Mouse (Mus musculus): ENCODE measurements around the gene Pphln1. TPM values are rescaled to one million over a fixed set of nuclear protein-coding genes. Genes with fewer than 3 reads are reported as not detected.

Pphln1 gene
- total RNA-seq, 1 experiment = 34.9 TPM

GRCm38 (mm10) chr15:93474277-93474676 lies 76.1 kb downstream of the Pphln1 start:
- DNase-seq (ENCODE audit: low read depth, low spot score) = no peak

GRCm38 (mm10) chr15:93475688-93476087 lies 77.5 kb downstream of the Pphln1 start:
- in situ Hi-C loops (cut with MboI; ENCODE audit: low sequenced_read_pairs in 2 of 2, unreplicated experiment in 2 of 2) = no loop called here
- H3K27ac ChIP-seq (ENCODE audit: insufficient read depth, low read depth, low read length, poor library complexity, severe bottlenecking) = no peak overlapping the region
- no peak overlapping the region for H3K4me3 ChIP-seq (ENCODE audit: insufficient read depth in 1 of 2, low read depth in 1 of 2, low read length in 2 of 2, poor library complexity in 1 of 2, severe bottlenecking in 1 of 2)
- H3K4me1 ChIP-seq (ENCODE audit: control insufficient read depth in 2 of 2, insufficient read depth in 2 of 2, low read length in 2 of 2, poor library complexity in 1 of 2) = no peaks in the 10 kb centered on the region
- no peak overlapping the region for H3K9ac ChIP-seq (ENCODE audit: insufficient read depth, low read depth, low read length, poor library complexity, severe bottlenecking)
- DNase-seq (ENCODE audit: low read depth, low spot score) = no peak
- peaks cover 2% of the 10 kb centered on the region; the same call in 1 of the 2 replicates for H3K36me3 ChIP-seq (ENCODE audit: control insufficient read depth, insufficient read depth, low read length, poor library complexity, severe bottlenecking)
- TF ChIP-seq ZC3H11A (IDR thresholded peaks at IDR 0.05; ENCODE audit: borderline replicate concordance, low read depth, low read length) = no peak
- no peak for TF ChIP-seq ZNF384 (IDR thresholded peaks at IDR 0.05; ENCODE audit: low read depth, low read length)
- TF ChIP-seq MAFK (IDR thresholded peaks at IDR 0.05; ENCODE audit: insufficient read depth, low read depth, low read length) = no peak
- no peak for TF ChIP-seq HCFC1 (IDR thresholded peaks at IDR 0.05; ENCODE audit: borderline replicate concordance, insufficient read depth, low read length)
- TF ChIP-seq CHD2 (IDR thresholded peaks at IDR 0.05; ENCODE audit: low read depth, low read length) = no peak
- H3K9me3 ChIP-seq (ENCODE audit: control insufficient read depth, insufficient read depth, low read depth, low read length) = no peaks in the 10 kb centered on the region

More at GRCm38 (mm10) chr15:93474277-93474676, 76.1 kb downstream of the Pphln1 start:
- no peak overlapping the region for H3K27ac ChIP-seq (ENCODE audit: insufficient read depth, low read depth, low read length, poor library complexity, severe bottlenecking)
- H3K4me1 ChIP-seq (ENCODE audit: control insufficient read depth in 2 of 2, insufficient read depth in 2 of 2, low read length in 2 of 2, poor library complexity in 1 of 2) = no peaks in the 10 kb centered on the region
- in situ Hi-C loops (cut with MboI; ENCODE audit: low sequenced_read_pairs in 2 of 2, unreplicated experiment in 2 of 2) = no loop called here
- peaks cover 2% of the 10 kb centered on the region; the same call in 1 of the 2 replicates for H3K36me3 ChIP-seq (ENCODE audit: control insufficient read depth, insufficient read depth, low read length, poor library complexity, severe bottlenecking)
- H3K9me3 ChIP-seq (ENCODE audit: control insufficient read depth, insufficient read depth, low read depth, low read length) = no peaks in the 10 kb centered on the region
- TF ChIP-seq MAFK (IDR thresholded peaks at IDR 0.05; ENCODE audit: insufficient read depth, low read depth, low read length) (no peak), HCFC1 (IDR thresholded peaks at IDR 0.05; ENCODE audit: borderline replicate concordance, insufficient read depth, low read length) (no peak), ZC3H11A (IDR thresholded peaks at IDR 0.05; ENCODE audit: borderline replicate concordance, low read depth, low read length) (no peak), CHD2 (IDR thresholded peaks at IDR 0.05; ENCODE audit: low read depth, low read length) (no peak), ZNF384 (IDR thresholded peaks at IDR 0.05; ENCODE audit: low read depth, low read length) (no peak)
- no peak overlapping the region for H3K9ac ChIP-seq (ENCODE audit: insufficient read depth, low read depth, low read length, poor library complexity, severe bottlenecking)
- no peak overlapping the region for H3K4me3 ChIP-seq (ENCODE audit: insufficient read depth in 1 of 2, low read depth in 1 of 2, low read length in 2 of 2, poor library complexity in 1 of 2, severe bottlenecking in 1 of 2)

GRCm38 (mm10) chr15:93477729-93478128 lies 79.6 kb downstream of the Pphln1 start:
- H3K27ac ChIP-seq (ENCODE audit: insufficient read depth, low read depth, low read length, poor library complexity, severe bottlenecking) = no peak overlapping the region
- no peak for DNase-seq (ENCODE audit: low read depth, low spot score)
- H3K4me1 ChIP-seq (ENCODE audit: control insufficient read depth in 2 of 2, insufficient read depth in 2 of 2, low read length in 2 of 2, poor library complexity in 1 of 2) = no peaks in the 10 kb centered on the region
- in situ Hi-C loops (cut with MboI; ENCODE audit: low sequenced_read_pairs in 2 of 2, unreplicated experiment in 2 of 2) = no loop called here
- no peaks in the 10 kb centered on the region for H3K9me3 ChIP-seq (ENCODE audit: control insufficient read depth, insufficient read depth, low read depth, low read length)
- no peak overlapping the region for H3K9ac ChIP-seq (ENCODE audit: insufficient read depth, low read depth, low read length, poor library complexity, severe bottlenecking)
- TF ChIP-seq CHD2 (IDR thresholded peaks at IDR 0.05; ENCODE audit: low read depth, low read length) = no peak
- no peak for TF ChIP-seq ZNF384 (IDR thresholded peaks at IDR 0.05; ENCODE audit: low read depth, low read length)
- no peak for TF ChIP-seq ZC3H11A (IDR thresholded peaks at IDR 0.05; ENCODE audit: borderline replicate concordance, low read depth, low read length)
- no peak for TF ChIP-seq MAFK (IDR thresholded peaks at IDR 0.05; ENCODE audit: insufficient read depth, low read depth, low read length)
- TF ChIP-seq HCFC1 (IDR thresholded peaks at IDR 0.05; ENCODE audit: borderline replicate concordance, insufficient read depth, low read length) = no peak
- H3K36me3 ChIP-seq (ENCODE audit: control insufficient read depth, insufficient read depth, low read length, poor library complexity, severe bottlenecking) = peaks cover 2% of the 10 kb centered on the region; the same call in 1 of the 2 replicates
- no peak overlapping the region for H3K4me3 ChIP-seq (ENCODE audit: insufficient read depth in 1 of 2, low read depth in 1 of 2, low read length in 2 of 2, poor library complexity in 1 of 2, severe bottlenecking in 1 of 2)

GRCm38 (mm10) chr15:93478676-93479075 lies 80.5 kb downstream of the Pphln1 start:
- in situ Hi-C loops (cut with MboI; ENCODE audit: low sequenced_read_pairs in 2 of 2, unreplicated experiment in 2 of 2) = no loop called here
- no peak for DNase-seq (ENCODE audit: low read depth, low spot score)
- Histone ChIP-seq H3K9me3 (ENCODE audit: control insufficient read depth, insufficient read depth, low read depth, low read length) (no peaks in the 10 kb centered on the region), H3K9ac (ENCODE audit: insufficient read depth, low read depth, low read length, poor library complexity, severe bottlenecking) (no peak overlapping the region), H3K36me3 (ENCODE audit: control insufficient read depth, insufficient read depth, low read length, poor library complexity, severe bottlenecking) (peaks cover 1% of the 10 kb centered on the region; the same call in 1 of the 2 replicates), H3K27ac (ENCODE audit: insufficient read depth, low read depth, low read length, poor library complexity, severe bottlenecking) (no peak overlapping the region), H3K4me1 (ENCODE audit: control insufficient read depth in 2 of 2, insufficient read depth in 2 of 2, low read length in 2 of 2, poor library complexity in 1 of 2) (no peaks in the 10 kb centered on the region), H3K4me3 (ENCODE audit: insufficient read depth in 1 of 2, low read depth in 1 of 2, low read length in 2 of 2, poor library complexity in 1 of 2, severe bottlenecking in 1 of 2) (no peak overlapping the region)
- no peak for TF ChIP-seq ZC3H11A (IDR thresholded peaks at IDR 0.05; ENCODE audit: borderline replicate concordance, low read depth, low read length)
- no peak for TF ChIP-seq CHD2 (IDR thresholded peaks at IDR 0.05; ENCODE audit: low read depth, low read length)
- no peak for TF ChIP-seq HCFC1 (IDR thresholded peaks at IDR 0.05; ENCODE audit: borderline replicate concordance, insufficient read depth, low read length)
- TF ChIP-seq ZNF384 (IDR thresholded peaks at IDR 0.05; ENCODE audit: low read depth, low read length) = no peak
- no peak for TF ChIP-seq MAFK (IDR thresholded peaks at IDR 0.05; ENCODE audit: insufficient read depth, low read depth, low read length)

GRCm38 (mm10) chr15:93479445-93479844 lies 81.3 kb downstream of the Pphln1 start:
- H3K27ac ChIP-seq (ENCODE audit: insufficient read depth, low read depth, low read length, poor library complexity, severe bottlenecking) = no peak overlapping the region
- in situ Hi-C loops (cut with MboI; ENCODE audit: low sequenced_read_pairs in 2 of 2, unreplicated experiment in 2 of 2) = no loop called here
- H3K9me3 ChIP-seq (ENCODE audit: control insufficient read depth, insufficient read depth, low read depth, low read length) = no peaks in the 10 kb centered on the region
- no peak for DNase-seq (ENCODE audit: low read depth, low spot score)
- no peak overlapping the region for H3K4me3 ChIP-seq (ENCODE audit: insufficient read depth in 1 of 2, low read depth in 1 of 2, low read length in 2 of 2, poor library complexity in 1 of 2, severe bottlenecking in 1 of 2)
- no peaks in the 10 kb centered on the region for H3K4me1 ChIP-seq (ENCODE audit: control insufficient read depth in 2 of 2, insufficient read depth in 2 of 2, low read length in 2 of 2, poor library complexity in 1 of 2)
- TF ChIP-seq HCFC1 (IDR thresholded peaks at IDR 0.05; ENCODE audit: borderline replicate concordance, insufficient read depth, low read length) (no peak), ZC3H11A (IDR thresholded peaks at IDR 0.05; ENCODE audit: borderline replicate concordance, low read depth, low read length) (no peak), CHD2 (IDR thresholded peaks at IDR 0.05; ENCODE audit: low read depth, low read length) (no peak), ZNF384 (IDR thresholded peaks at IDR 0.05; ENCODE audit: low read depth, low read length) (no peak), MAFK (IDR thresholded peaks at IDR 0.05; ENCODE audit: insufficient read depth, low read depth, low read length) (no peak)
- no peak overlapping the region for H3K9ac ChIP-seq (ENCODE audit: insufficient read depth, low read depth, low read length, poor library complexity, severe bottlenecking)
- no peaks in the 10 kb centered on the region for H3K36me3 ChIP-seq (ENCODE audit: control insufficient read depth, insufficient read depth, low read length, poor library complexity, severe bottlenecking)
